Mouse (Mus musculus): Measurements from ENCODE around the gene Krtap9-3.
"Not testable (repeated sequence)": the region's sequence is repeated elsewhere in the genome, so short reads cannot be mapped to it uniquely, and the experiment has no call there.

The Krtap9-3 gene

GRCm38 (mm10) chr11:99597742-99598141, at the start of gene Krtap9-3:
Gene Krtap9-3, minus strand, starts transcription at chr11:99598105.
- not testable (repeated sequence) for DNase-seq (ENCODE audit: low read depth, low spot score)

GRCm38 (mm10) chr11:99646444-99646843, 48.5 kb upstream of the Krtap9-3 start:
- DNase-seq (ENCODE audit: low read depth, low spot score) = no peak

GRCm38 (mm10) chr11:99644351-99644750, 46.4 kb upstream of the Krtap9-3 start:
- no peak for DNase-seq (ENCODE audit: low read depth, low spot score)

- not testable (repeated sequence) for DNase-seq (ENCODE audit: low read depth, low spot score)
Measured at GRCm38 (mm10) chr11:99643635-99644139, 45.8 kb upstream of the Krtap9-3 start, which contains the start of gene Krtap4-7. Gene Krtap4-7, minus strand, starts transcription at chr11:99644089.

GRCm38 (mm10) chr11:99640926-99641325, 43.0 kb upstream of the Krtap9-3 start:
- no peak for DNase-seq (ENCODE audit: low read depth, low spot score)

GRCm38 (mm10) chr11:99637086-99637485, 39.2 kb upstream of the Krtap9-3 start:
- no peak for DNase-seq (ENCODE audit: low read depth, low spot score)

GRCm38 (mm10) chr11:99634653-99635134, 36.8 kb upstream of the Krtap9-3 start, which contains the start of gene Krtap4-2:
Gene Krtap4-2, minus strand, starts transcription at chr11:99635084.
- DNase-seq (ENCODE audit: low read depth, low spot score) = no peak

- no peak for DNase-seq (ENCODE audit: low read depth, low spot score)
Measured at GRCm38 (mm10) chr11:99633293-99633692, 35.4 kb upstream of the Krtap9-3 start.

GRCm38 (mm10) chr11:99630890-99631289, 33.0 kb upstream of the Krtap9-3 start:
- DNase-seq (ENCODE audit: low read depth, low spot score) = no peak

GRCm38 (mm10) chr11:99628138-99628537, 30.2 kb upstream of the Krtap9-3 start, which contains the start of gene Krtap4-1:
Gene Krtap4-1, minus strand, starts transcription at chr11:99628238.
- no peak for DNase-seq (ENCODE audit: low read depth, low spot score)

GRCm38 (mm10) chr11:99620335-99620734, 22.4 kb upstream of the Krtap9-3 start, which contains the start of gene Gm11562:
Gene Gm11562, minus strand, starts transcription at chr11:99620435.
- DNase-seq (ENCODE audit: low read depth, low spot score) = no peak

GRCm38 (mm10) chr11:99614796-99615363, 17.0 kb upstream of the Krtap9-3 start, which contains the start of gene Krtap2-4:
Gene Krtap2-4, minus strand, starts transcription at chr11:99614846.
- DNase-seq (ENCODE audit: low read depth, low spot score) = no peak

- DNase-seq (ENCODE audit: low read depth, low spot score) = not testable (repeated sequence)
Measured at GRCm38 (mm10) chr11:99610089-99610488, 12.2 kb upstream of the Krtap9-3 start, which contains the start of gene Gm11937. Gene Gm11937, minus strand, starts transcription at chr11:99610189.

- DNase-seq (ENCODE audit: low read depth, low spot score) = no peak
Measured at GRCm38 (mm10) chr11:99609126-99609525, 11.2 kb upstream of the Krtap9-3 start.

- DNase-seq (ENCODE audit: low read depth, low spot score) = not testable (repeated sequence)
Measured at GRCm38 (mm10) chr11:99603208-99603607, 5.3 kb upstream of the Krtap9-3 start, which contains the start of gene Gm11938. Gene Gm11938, minus strand, starts transcription at chr11:99603308.

- DNase-seq (ENCODE audit: low read depth, low spot score) = no peak
Measured at GRCm38 (mm10) chr11:99590981-99591380, 6.9 kb downstream of the Krtap9-3 start, which contains the start of gene Krtap1-3. Gene Krtap1-3, minus strand, starts transcription at chr11:99591339.

- DNase-seq (ENCODE audit: low read depth, low spot score) = no peak
Measured at GRCm38 (mm10) chr11:99585096-99585495, 12.8 kb downstream of the Krtap9-3 start.

GRCm38 (mm10) chr11:99583245-99583704, 14.6 kb downstream of the Krtap9-3 start, which contains the start of gene Krtap1-4:
Gene Krtap1-4, minus strand, starts transcription at chr11:99583654.
- no peak for DNase-seq (ENCODE audit: low read depth, low spot score)

- no peak for DNase-seq (ENCODE audit: low read depth, low spot score)
Measured at GRCm38 (mm10) chr11:99581564-99581963, 16.3 kb downstream of the Krtap9-3 start.

GRCm38 (mm10) chr11:99581051-99581450, 16.9 kb downstream of the Krtap9-3 start:
- no peak for DNase-seq (ENCODE audit: low read depth, low spot score)

- DNase-seq (ENCODE audit: low read depth, low spot score) = no peak
Measured at GRCm38 (mm10) chr11:99580636-99581035, 17.3 kb downstream of the Krtap9-3 start, which contains the start of gene Krtap1-5. Gene Krtap1-5, minus strand, starts transcription at chr11:99581016.

- DNase-seq (ENCODE audit: low read depth, low spot score) = peak; percentile 54
Measured at GRCm38 (mm10) chr11:99574106-99574505, 23.8 kb downstream of the Krtap9-3 start.
